Mouse (Mus musculus) lung, embryonic 16.5 days (tissue): ENCODE results near the gene Tmem247. TPM values are rescaled to one million over a fixed set of nuclear protein-coding genes. Genes with fewer than 3 reads are reported as not detected.

Source experiments
- ATAC-seq: fragments of 200-750 bp; cut with Nextera tagmentation; 2 replicates; pipeline ENCODE4 v1.8.0; 2017; ENCODE audit warnings: low read depth, mild to moderate bottlenecking, moderate library complexity
- H3K27ac ChIP-seq: fragments of 300-500 bp; sonication (generic); 2 replicates; pipeline ENCODE4 v1.5.1; 2014; ENCODE audit warnings: mild to moderate bottlenecking, control low read depth, low read length
- H3K27me3 ChIP-seq: fragments of 300-500 bp; sonication (generic); 2 replicates; pipeline ENCODE4 v1.6.1; 2014; ENCODE audit warnings: low read depth, low read length, mixed read lengths; ENCODE audit not compliant: control insufficient read depth, insufficient read depth
- H3K36me3 ChIP-seq: fragments of 300-500 bp; sonication (generic); 2 replicates; pipeline ENCODE4 v1.6.1; 2014; ENCODE audit warnings: low read length; ENCODE audit not compliant: control insufficient read depth, insufficient read depth
- H3K4me1 ChIP-seq: fragments of 300-500 bp; sonication (generic); replicated peaks from 2 replicates; pipeline ENCODE4 v1.6.1; 2014; ENCODE audit warnings: low read length, mixed read lengths; ENCODE audit not compliant: control insufficient read depth, insufficient read depth
- H3K4me2 ChIP-seq: fragments of 300-500 bp; sonication (generic); 2 replicates; pipeline ENCODE4 v1.6.1; 2014; ENCODE audit warnings: low read depth, low read length, control low read depth
- H3K4me3 ChIP-seq: fragments of 300-500 bp; sonication (generic); 2 replicates; pipeline ENCODE4 v1.5.1; 2014; ENCODE audit warnings: mild to moderate bottlenecking, low read length, control low read depth
- H3K9ac ChIP-seq: fragments of 300-500 bp; sonication (generic); 2 replicates; pipeline ENCODE4 v1.6.1; 2014; ENCODE audit warnings: low read length, control low read depth
- H3K9me3 ChIP-seq: fragments of 300-500 bp; sonication (generic); 2 replicates; pipeline ENCODE4 v1.6.1; 2016; ENCODE audit warnings: low read length; ENCODE audit not compliant: control insufficient read depth
- WGBS: fragments of 180-500 bp; shearing (Covaris S2); extraction: QIAGEN DNeasy Blood & Tissue Kit; methylation state at CpG from one replicate; pipeline ENCODE4 v1.1.7; 2014; 5-methylcytosine and 5-hydroxymethylcytosine counted together
- polyA plus RNA-seq: library from polyadenylated mRNA; unstranded; fragments of >200 nt; fragmentation: Nextera tagmentation; extraction: Ambion mirVana; gene quantifications from 2 replicates; pipeline ENCODE4 v1.2.1, GENCODE M21; 2015

The Tmem247 gene
- polyA plus RNA-seq, 1 experiment from 2014 or later = not detected

- H3K4me3 ChIP-seq = no peak overlapping the region
- ATAC-seq = no peak
- 76% methylated on average over 5 of the region's 5 CpGs for WGBS
- no peaks in the 10 kb centered on the region for H3K9me3 ChIP-seq
- H3K27ac ChIP-seq = no peak overlapping the region
- no peak overlapping the region for H3K9ac ChIP-seq
- H3K4me1 ChIP-seq = peaks cover 6% of the 10 kb centered on the region
- no peaks in the 10 kb centered on the region for H3K27me3 ChIP-seq
- H3K36me3 ChIP-seq = no peaks in the 10 kb centered on the region
- H3K4me2 ChIP-seq = no peak overlapping the region
Observed at GRCm38 (mm10) chr17:86899821-86900220, 17.3 kb upstream of the Tmem247 start.

GRCm38 (mm10) chr17:86900564-86900963, 16.6 kb upstream of the Tmem247 start:
- Histone ChIP-seq H3K9ac (no peak overlapping the region), H3K27ac (no peak overlapping the region), H3K4me2 (no peak overlapping the region), H3K36me3 (no peaks in the 10 kb centered on the region), H3K4me3 (no peak overlapping the region), H3K4me1 (peaks cover 13% of the 10 kb centered on the region), H3K9me3 (no peaks in the 10 kb centered on the region), H3K27me3 (no peaks in the 10 kb centered on the region)
- WGBS = 52% methylated on average over 5 of the region's 5 CpGs
- ATAC-seq = no peak

- H3K36me3 ChIP-seq = no peaks in the 10 kb centered on the region
- H3K9me3 ChIP-seq = no peaks in the 10 kb centered on the region
- H3K27ac ChIP-seq = no peak overlapping the region
- H3K4me1 ChIP-seq = peaks cover 16% of the 10 kb centered on the region
- no peak overlapping the region for H3K4me3 ChIP-seq
- no peak overlapping the region for H3K4me2 ChIP-seq
- no peak for ATAC-seq
- no peak overlapping the region for H3K9ac ChIP-seq
- 0 out of 2 replicates have a peak, but pooled peaks cover 2% of the 10 kb centered on the region for H3K27me3 ChIP-seq
- WGBS = 84% methylated on average over 14 of the region's 14 CpGs
Observed at GRCm38 (mm10) chr17:86902399-86903067, 14.6 kb upstream of the Tmem247 start.

GRCm38 (mm10) chr17:86903596-86903995, 13.6 kb upstream of the Tmem247 start:
- Histone ChIP-seq H3K4me2 (no peak overlapping the region), H3K4me1 (peaks cover 16% of the 10 kb centered on the region), H3K9me3 (no peaks in the 10 kb centered on the region), H3K9ac (no peak overlapping the region), H3K27ac (no peak overlapping the region), H3K27me3 (0 out of 2 replicates have a peak, but pooled peaks cover 2% of the 10 kb centered on the region), H3K36me3 (no peaks in the 10 kb centered on the region), H3K4me3 (no peak overlapping the region)
- 0 out of 2 replicates have a peak, but pooled peaks have one; percentile 22 for ATAC-seq
- 27% methylated on average over 7 of the region's 7 CpGs for WGBS

GRCm38 (mm10) chr17:86904206-86904605, 12.9 kb upstream of the Tmem247 start:
- Histone ChIP-seq H3K9me3 (no peaks in the 10 kb centered on the region), H3K4me2 (no peak overlapping the region), H3K4me1 (peaks cover 16% of the 10 kb centered on the region), H3K9ac (no peak overlapping the region), H3K36me3 (no peaks in the 10 kb centered on the region), H3K27ac (no peak overlapping the region), H3K4me3 (no peak overlapping the region), H3K27me3 (0 out of 2 replicates have a peak, but pooled peaks cover 2% of the 10 kb centered on the region)
- WGBS = 65% methylated on average over 3 of the region's 3 CpGs
- no peak for ATAC-seq

GRCm38 (mm10) chr17:86905297-86906135, 11.6 kb upstream of the Tmem247 start:
- 0 out of 2 replicates have a peak, but pooled peaks cover 2% of the 10 kb centered on the region for H3K27me3 ChIP-seq
- peaks cover 16% of the 10 kb centered on the region for H3K4me1 ChIP-seq
- 13% methylated on average over 19 of the region's 19 CpGs for WGBS
- peak overlapping the region; percentile 43 for H3K27ac ChIP-seq
- no peak overlapping the region for H3K4me3 ChIP-seq
- no peaks in the 10 kb centered on the region for H3K36me3 ChIP-seq
- H3K9me3 ChIP-seq = no peaks in the 10 kb centered on the region
- 0 out of 2 replicates have a peak overlapping the region, but pooled peaks have one; percentile 47 for H3K9ac ChIP-seq
- H3K4me2 ChIP-seq = peak overlapping the region; percentile 4; the same call in 1 of the 2 replicates
- ATAC-seq = peak; percentile 77

- Histone ChIP-seq H3K4me2 (peak overlapping the region; percentile 4; the same call in 1 of the 2 replicates), H3K4me1 (peaks cover 16% of the 10 kb centered on the region), H3K9me3 (no peaks in the 10 kb centered on the region), H3K4me3 (no peak overlapping the region), H3K36me3 (no peaks in the 10 kb centered on the region), H3K27me3 (0 out of 2 replicates have a peak, but pooled peaks cover 2% of the 10 kb centered on the region), H3K9ac (no peak overlapping the region), H3K27ac (no peak overlapping the region)
- 1% methylated on average over 9 of the region's 9 CpGs for WGBS
- peak; percentile 59; the same call in 1 of the 2 replicates for ATAC-seq
Observed at GRCm38 (mm10) chr17:86906136-86906461, 11.0 kb upstream of the Tmem247 start.

- no peak overlapping the region for H3K9ac ChIP-seq
- H3K27me3 ChIP-seq = 0 out of 2 replicates have a peak, but pooled peaks cover 2% of the 10 kb centered on the region
- peaks cover 16% of the 10 kb centered on the region for H3K4me1 ChIP-seq
- ATAC-seq = no peak
- H3K4me2 ChIP-seq = no peak overlapping the region
- no peak overlapping the region for H3K4me3 ChIP-seq
- H3K36me3 ChIP-seq = no peaks in the 10 kb centered on the region
- no peak overlapping the region for H3K27ac ChIP-seq
- WGBS = 25% methylated on average over 6 of the region's 6 CpGs
- no peaks in the 10 kb centered on the region for H3K9me3 ChIP-seq
Observed at GRCm38 (mm10) chr17:86906601-86907000, 10.5 kb upstream of the Tmem247 start.

GRCm38 (mm10) chr17:86907092-86907491, 10.1 kb upstream of the Tmem247 start:
- Histone ChIP-seq H3K27me3 (0 out of 2 replicates have a peak, but pooled peaks cover 2% of the 10 kb centered on the region), H3K4me1 (peaks cover 16% of the 10 kb centered on the region), H3K4me3 (no peak overlapping the region), H3K36me3 (no peaks in the 10 kb centered on the region), H3K4me2 (no peak overlapping the region), H3K27ac (no peak overlapping the region), H3K9me3 (no peaks in the 10 kb centered on the region), H3K9ac (no peak overlapping the region)
- ATAC-seq = no peak
- 90% methylated on average over 3 of the region's 3 CpGs for WGBS
